13 mouse cellular contexts compared by ENCODE assay signal in the genomic region with DNA sequence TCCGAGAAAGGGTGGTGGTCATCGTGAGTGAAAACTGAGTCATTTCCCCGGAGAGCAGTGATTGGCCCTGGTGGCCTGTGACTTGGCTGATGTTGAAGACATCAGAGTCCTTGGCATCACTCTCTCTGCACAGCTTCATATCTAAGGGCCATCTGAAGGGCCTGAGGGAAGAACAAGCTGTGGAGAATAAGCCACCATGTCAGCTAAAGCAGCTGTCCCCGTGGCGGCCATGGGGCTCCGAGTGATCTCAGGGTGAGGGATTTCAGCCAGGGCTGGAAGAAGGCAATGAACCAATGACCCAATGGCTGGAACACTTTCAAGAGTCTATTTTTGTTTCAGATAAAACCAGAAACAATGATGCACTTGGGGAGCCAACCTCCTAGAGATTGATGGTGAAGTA.
A peak's percentile ranks its signal among the peaks of the same experiment; 100 is the strongest.
DNase-seq lines count a peak whose midpoint lies in the region; ATAC-seq and TF ChIP-seq lines count a peak whose summit lies in the region.
"Had no signal": no experiment of that assay in that cellular context is flagged by ENCODE, and none has a peak within 500 bp of the region (broad histone marks: within the 10 kb centered on the region; RNA-seq: fewer than 3 reads in every experiment).

No protein-coding gene starts in this region.

- H3K4me2 ChIP-seq in lung, postnatal 0 days (replicated peaks; ENCODE audit: low read depth, low read length): no peak overlapping the region
- H3K4me2 ChIP-seq in heart, embryonic 16.5 days (ENCODE audit: low read depth, low read length): no peak overlapping the region
- no peak overlapping the region for H3K4me2 ChIP-seq in liver, embryonic 12.5 days
- H3K4me2 ChIP-seq: forebrain, embryonic 15.5 days; heart, embryonic 13.5 days; stomach, embryonic 15.5 days had no signal

- TF ChIP-seq EP300 in lung, postnatal 0 days (IDR thresholded peaks at IDR 0.05): no peak

- TF ChIP-seq CTCF in lung, postnatal 0 days (IDR thresholded peaks at IDR 0.05): no peak

- no peak overlapping the region for H3K4me3 ChIP-seq in lung, postnatal 0 days (ENCODE audit: low read depth, low read length)
- no peak overlapping the region for H3K4me3 ChIP-seq in heart, embryonic 16.5 days (ENCODE audit: low read length)
- H3K4me3 ChIP-seq in liver, embryonic 12.5 days: no peak overlapping the region
- H3K4me3 ChIP-seq in forebrain, embryonic 10.5 days: no peak overlapping the region
- H3K4me3 ChIP-seq: forebrain, embryonic 15.5 days; heart, embryonic 13.5 days; stomach, embryonic 15.5 days had no signal

- 88% methylated on average over 6 of the region's 6 CpGs for WGBS in lung, postnatal 0 days
- WGBS in heart, embryonic 16.5 days: 68% methylated on average over 6 of the region's 6 CpGs
- WGBS in liver, embryonic 12.5 days (ENCODE audit: insufficient replicate concordance): 69% methylated on average over 6 of the region's 6 CpGs
- WGBS in forebrain, embryonic 10.5 days: 94% methylated on average over 6 of the region's 6 CpGs

- no peak overlapping the region for H3K9ac ChIP-seq in lung, postnatal 0 days (replicated peaks; ENCODE audit: low read depth)
- no peak overlapping the region for H3K9ac ChIP-seq in heart, embryonic 16.5 days (ENCODE audit: low read length)
- no peak overlapping the region for H3K9ac ChIP-seq in liver, embryonic 12.5 days
- H3K9ac ChIP-seq: forebrain, embryonic 15.5 days; heart, embryonic 13.5 days; stomach, embryonic 15.5 days had no signal

- no peak for ATAC-seq in lung, postnatal 0 days
- peak; percentile 23; the same call in 1 of the 2 replicates for ATAC-seq in heart, embryonic 16.5 days (replicated peaks; ENCODE audit: extremely low read depth, insufficient read depth, low FRiP score)
- no peak for ATAC-seq in liver, embryonic 12.5 days
- ATAC-seq in megakaryocyte, adult 5-6 weeks (ENCODE audit: poor library complexity, severe bottlenecking): no peak
- ATAC-seq: forebrain, embryonic 15.5 days; inflammation-experienced regulatory T-cells, adult 6 months had no signal

- H3K36me3 ChIP-seq in lung, postnatal 0 days (ENCODE audit: insufficient read depth, low read length): no peaks in the 10 kb centered on the region
- H3K36me3 ChIP-seq in heart, embryonic 16.5 days (ENCODE audit: control insufficient read depth, insufficient read depth): no peaks in the 10 kb centered on the region
- no peaks in the 10 kb centered on the region for H3K36me3 ChIP-seq in liver, embryonic 12.5 days
- no peaks in the 10 kb centered on the region for H3K36me3 ChIP-seq in forebrain, embryonic 10.5 days (replicated peaks)
- H3K36me3 ChIP-seq: forebrain, embryonic 15.5 days; heart, embryonic 13.5 days; stomach, embryonic 15.5 days had no signal

- no peak overlapping the region for H3K27ac ChIP-seq in lung, postnatal 0 days (ENCODE audit: low read length)
- H3K27ac ChIP-seq in heart, embryonic 16.5 days (ENCODE audit: low read length): no peak overlapping the region
- no peak overlapping the region for H3K27ac ChIP-seq in liver, embryonic 12.5 days
- H3K27ac ChIP-seq in forebrain, embryonic 10.5 days: no peak overlapping the region
- H3K27ac ChIP-seq: forebrain, embryonic 15.5 days; heart, embryonic 13.5 days; stomach, embryonic 15.5 days had no signal

- no peaks in the 10 kb centered on the region for H3K27me3 ChIP-seq in lung, postnatal 0 days (replicated peaks; ENCODE audit: insufficient read depth, low read length)
- no peaks in the 10 kb centered on the region for H3K27me3 ChIP-seq in heart, embryonic 16.5 days (ENCODE audit: control insufficient read depth, insufficient read depth, low read length)
- no peaks in the 10 kb centered on the region for H3K27me3 ChIP-seq in liver, embryonic 12.5 days (replicated peaks)
- H3K27me3 ChIP-seq in forebrain, embryonic 10.5 days (ENCODE audit: poor library complexity, severe bottlenecking): no peaks in the 10 kb centered on the region
- H3K27me3 ChIP-seq: forebrain, embryonic 15.5 days; heart, embryonic 13.5 days; stomach, embryonic 15.5 days had no signal

- no peaks in the 10 kb centered on the region for H3K9me3 ChIP-seq in lung, postnatal 0 days (ENCODE audit: low read length)
- no peaks in the 10 kb centered on the region for H3K9me3 ChIP-seq in heart, embryonic 16.5 days (replicated peaks; ENCODE audit: control insufficient read depth, low read length)
- H3K9me3 ChIP-seq in liver, embryonic 12.5 days (replicated peaks): no peaks in the 10 kb centered on the region
- no peaks in the 10 kb centered on the region for H3K9me3 ChIP-seq in forebrain, embryonic 10.5 days
- H3K9me3 ChIP-seq: forebrain, embryonic 15.5 days; heart, embryonic 13.5 days; stomach, embryonic 15.5 days had no signal

- no peaks in the 10 kb centered on the region for H3K4me1 ChIP-seq in lung, postnatal 0 days (ENCODE audit: insufficient read depth, low read depth, low read length)
- H3K4me1 ChIP-seq in heart, embryonic 16.5 days (ENCODE audit: control insufficient read depth, insufficient read depth, low read length): 0 out of 2 replicates have a peak, but pooled peaks cover 5% of the 10 kb centered on the region
- H3K4me1 ChIP-seq in liver, embryonic 12.5 days: no peaks in the 10 kb centered on the region
- no peaks in the 10 kb centered on the region for H3K4me1 ChIP-seq in forebrain, embryonic 10.5 days
- H3K4me1 ChIP-seq: forebrain, embryonic 15.5 days; heart, embryonic 13.5 days; stomach, embryonic 15.5 days had no signal

- DNase-seq in lung, adult 18-20 months: peak; percentile 6
- DNase-seq in lung, postnatal 0 days (ENCODE audit: low spot score): no peak
- DNase-seq in gastrocnemius, adult 18-20 months (ENCODE audit: low spot score): peak; percentile 62
- peak; percentile 11 to 31 for DNase-seq in kidney, postnatal 36 days
- DNase-seq in forebrain, embryonic 10.5 days (ENCODE audit: extremely low spot score, low spot score): no peak
- DNase-seq: adrenal gland, postnatal 14 days had no signal

Comparison
In these comparisons a context has a peak if more than half of its experiments do, and no peak if none do; other contexts are left out.
1. DNase-seq: peak in lung, adult 18-20 months (2 of 2), gastrocnemius, adult 18-20 months (single experiment) and kidney, postnatal 36 days (2 of 2); none in lung, postnatal 0 days (single experiment) and forebrain, embryonic 10.5 days (single experiment).